Mouse (Mus musculus): Measurements from ENCODE around the gene Cradd. TPM values are rescaled to one million over a fixed set of nuclear protein-coding genes. Genes with fewer than 3 reads are reported as not detected.
A peak's percentile ranks its signal among the peaks of the same experiment; 100 is the strongest.

Cradd gene
- polyA plus RNA-seq, 1 experiment from 2014 or later = 11.7 TPM

DNA sequence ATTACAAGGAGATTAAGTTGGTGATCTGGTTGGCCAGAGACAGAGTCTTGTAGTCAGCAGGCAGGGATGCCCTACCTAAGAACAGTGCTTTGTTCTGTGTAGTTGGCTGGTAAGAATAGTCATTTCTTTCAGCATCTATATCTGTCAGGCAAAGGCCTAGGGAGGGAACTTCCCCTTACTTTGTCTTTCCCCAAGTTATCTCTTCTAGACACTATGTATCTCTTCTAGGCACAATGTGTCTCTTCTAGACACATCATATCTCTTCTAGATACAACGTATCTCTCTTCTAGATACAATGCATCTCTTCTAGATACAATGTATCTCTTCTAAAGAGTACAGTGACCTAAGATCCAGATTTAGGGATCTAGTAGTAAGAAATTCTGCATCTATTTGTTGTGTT is 169.3 kb downstream of the Cradd start:
- ATAC-seq (ENCODE audit: low FRiP score) = no peak
- no peak overlapping the region for H3K27ac ChIP-seq
- H3K27me3 ChIP-seq = no peaks in the 10 kb centered on the region
- WGBS = 87% methylated on average over 1 of the region's 1 CpGs
- H3K4me3 ChIP-seq = no peak overlapping the region
- H3K9me3 ChIP-seq = no peaks in the 10 kb centered on the region
- H3K4me1 ChIP-seq (replicated peaks) = no peaks in the 10 kb centered on the region
- no peaks in the 10 kb centered on the region for H3K36me3 ChIP-seq
- H3K4me2 ChIP-seq = no peak overlapping the region
- no peak overlapping the region for H3K9ac ChIP-seq

- Histone ChIP-seq H3K36me3 (no peaks in the 10 kb centered on the region), H3K9me3 (no peaks in the 10 kb centered on the region), H3K9ac (no peak overlapping the region), H3K4me2 (no peak overlapping the region), H3K4me1 (replicated peaks) (no peaks in the 10 kb centered on the region), H3K4me3 (no peak overlapping the region), H3K27me3 (no peaks in the 10 kb centered on the region), H3K27ac (no peak overlapping the region)
- ATAC-seq (ENCODE audit: low FRiP score) = no peak
- WGBS = 82% methylated on average over 7 of the region's 7 CpGs
These were observed 170.7 kb downstream of the Cradd start for GRCm38 (mm10) chr10:95153224-95153623.

DNA sequence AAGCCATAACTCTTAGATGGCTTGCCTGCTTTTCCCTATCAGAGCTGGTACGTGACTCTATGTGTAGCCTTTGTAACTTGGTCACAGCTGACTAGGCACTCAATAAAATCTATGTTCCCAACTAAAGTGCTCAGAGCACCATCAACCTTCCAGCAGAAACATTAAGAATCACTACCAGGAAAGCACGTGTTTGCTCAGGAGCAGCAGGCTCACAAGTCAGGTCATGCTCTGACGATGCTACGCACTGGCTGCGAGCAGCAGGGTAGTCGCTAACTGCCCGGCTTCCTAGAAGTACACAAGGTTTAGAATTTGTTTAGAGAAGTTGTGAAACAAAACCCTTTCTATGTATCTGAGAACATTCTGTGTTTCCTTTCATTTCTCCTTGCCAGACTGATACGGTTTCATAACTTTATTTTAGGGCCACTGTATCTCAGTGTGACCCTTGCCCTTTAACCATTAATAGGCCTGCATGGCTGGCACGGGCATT is 171.4 kb downstream of the Cradd start:
- no peak overlapping the region for H3K4me2 ChIP-seq
- no peaks in the 10 kb centered on the region for H3K4me1 ChIP-seq (replicated peaks)
- WGBS = 78% methylated on average over 9 of the region's 9 CpGs
- H3K9ac ChIP-seq = no peak overlapping the region
- H3K4me3 ChIP-seq = no peak overlapping the region
- no peak for ATAC-seq (ENCODE audit: low FRiP score)
- no peak overlapping the region for H3K27ac ChIP-seq
- H3K36me3 ChIP-seq = no peaks in the 10 kb centered on the region
- H3K27me3 ChIP-seq = no peaks in the 10 kb centered on the region
- H3K9me3 ChIP-seq = no peaks in the 10 kb centered on the region

DNA sequence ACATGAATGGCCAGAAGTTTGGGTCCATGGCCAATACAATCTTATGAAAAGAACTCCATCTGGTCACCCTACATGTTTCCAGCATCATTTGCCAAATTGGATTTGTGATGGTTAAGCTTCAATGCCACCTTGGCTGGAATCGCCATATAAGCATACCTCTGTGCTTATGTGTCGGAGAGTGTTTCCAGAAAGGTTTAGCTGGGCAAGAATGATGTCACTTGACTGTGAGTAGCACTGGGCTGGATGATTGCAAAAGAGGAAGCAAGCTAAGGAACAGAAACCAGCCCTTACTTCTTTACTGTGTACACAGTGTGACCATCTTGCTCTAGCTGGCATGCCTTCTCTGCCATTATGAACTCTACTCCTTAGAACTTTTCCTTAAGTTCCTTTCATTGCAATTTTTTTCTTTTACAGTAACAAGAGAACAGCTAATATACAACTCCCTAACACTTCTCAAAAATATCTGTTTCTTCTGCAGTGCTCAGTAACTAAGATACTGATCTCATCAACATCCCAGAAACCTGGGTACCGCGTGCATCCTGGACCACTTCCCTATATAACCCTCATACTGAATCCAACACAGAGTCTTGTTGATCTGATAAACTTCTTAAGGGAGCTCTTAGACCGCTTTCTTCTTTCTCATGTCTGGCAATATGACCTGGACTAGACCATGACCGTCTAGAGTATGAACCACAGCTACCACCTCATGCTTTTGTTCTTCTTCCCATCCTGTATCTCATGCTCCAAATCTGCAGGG is 172.7 kb downstream of the Cradd start:
- Histone ChIP-seq H3K27me3 (no peaks in the 10 kb centered on the region), H3K4me3 (no peak overlapping the region), H3K9ac (no peak overlapping the region), H3K4me2 (no peak overlapping the region), H3K4me1 (replicated peaks) (peaks cover 11% of the 10 kb centered on the region), H3K36me3 (no peaks in the 10 kb centered on the region), H3K9me3 (no peaks in the 10 kb centered on the region), H3K27ac (no peak overlapping the region)
- ATAC-seq (ENCODE audit: low FRiP score) = no peak
- 93% methylated on average over 6 of the region's 6 CpGs for WGBS

- Histone ChIP-seq H3K27ac (no peak overlapping the region), H3K4me1 (replicated peaks) (peaks cover 22% of the 10 kb centered on the region), H3K4me3 (no peak overlapping the region), H3K4me2 (no peak overlapping the region), H3K36me3 (no peaks in the 10 kb centered on the region), H3K9me3 (no peaks in the 10 kb centered on the region), H3K27me3 (no peaks in the 10 kb centered on the region), H3K9ac (no peak overlapping the region)
- no peak for ATAC-seq (ENCODE audit: low FRiP score)
- WGBS = 56% methylated on average over 1 of the region's 1 CpGs
These were observed 174.3 kb downstream of the Cradd start for GRCm38 (mm10) chr10:95149666-95150065.

DNA sequence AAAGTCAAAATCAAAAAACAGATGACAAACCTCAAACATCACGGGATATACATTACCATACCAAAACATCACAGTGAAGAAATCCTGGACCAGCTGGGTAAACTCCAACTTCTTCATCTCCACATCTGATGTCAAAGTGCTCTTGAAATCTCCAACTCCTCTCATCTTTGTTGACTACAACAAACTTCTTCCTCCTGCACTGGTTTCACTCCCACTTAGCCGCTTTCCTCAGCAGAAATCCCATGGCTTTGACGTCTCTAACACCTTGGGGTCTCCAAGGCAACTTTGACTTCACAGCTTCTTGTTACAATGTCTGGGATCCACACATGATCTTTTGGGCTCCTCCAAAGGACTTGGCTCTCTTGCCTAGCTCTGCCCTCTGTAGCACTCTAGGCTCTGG is 175.3 kb downstream of the Cradd start:
- 91% methylated on average over 3 of the region's 3 CpGs for WGBS
- Histone ChIP-seq H3K9me3 (no peaks in the 10 kb centered on the region), H3K4me2 (no peak overlapping the region)

GRCm38 (mm10) chr10:95147136-95147901 is 176.6 kb downstream of the Cradd start:
- no peak for ATAC-seq (ENCODE audit: low FRiP score)
- Histone ChIP-seq H3K27ac (no peak overlapping the region), H3K27me3 (no peaks in the 10 kb centered on the region), H3K4me3 (no peak overlapping the region), H3K9me3 (no peaks in the 10 kb centered on the region), H3K4me1 (replicated peaks) (peaks cover 46% of the 10 kb centered on the region), H3K4me2 (no peak overlapping the region), H3K36me3 (no peaks in the 10 kb centered on the region), H3K9ac (no peak overlapping the region; the same call in 1 of the 2 replicates)
- WGBS = 87% methylated on average over 6 of the region's 6 CpGs

More for the DNA sequence above, 175.3 kb downstream of the Cradd start:
- Histone ChIP-seq H3K27ac (no peak overlapping the region), H3K4me3 (no peak overlapping the region), H3K9ac (no peak overlapping the region), H3K4me1 (replicated peaks) (peaks cover 33% of the 10 kb centered on the region), H3K36me3 (no peaks in the 10 kb centered on the region), H3K27me3 (no peaks in the 10 kb centered on the region)
- ATAC-seq (ENCODE audit: low FRiP score) = no peak

- ATAC-seq (ENCODE audit: low FRiP score) = no peak
- Histone ChIP-seq H3K36me3 (no peaks in the 10 kb centered on the region), H3K4me2 (no peak overlapping the region), H3K27ac (no peak overlapping the region), H3K9me3 (no peaks in the 10 kb centered on the region), H3K27me3 (no peaks in the 10 kb centered on the region), H3K4me1 (replicated peaks) (peaks cover 46% of the 10 kb centered on the region), H3K9ac (no peak overlapping the region), H3K4me3 (no peak overlapping the region)
- WGBS = 69% methylated on average over 5 of the region's 5 CpGs
These were observed 177.4 kb downstream of the Cradd start for GRCm38 (mm10) chr10:95146491-95146890.

DNA sequence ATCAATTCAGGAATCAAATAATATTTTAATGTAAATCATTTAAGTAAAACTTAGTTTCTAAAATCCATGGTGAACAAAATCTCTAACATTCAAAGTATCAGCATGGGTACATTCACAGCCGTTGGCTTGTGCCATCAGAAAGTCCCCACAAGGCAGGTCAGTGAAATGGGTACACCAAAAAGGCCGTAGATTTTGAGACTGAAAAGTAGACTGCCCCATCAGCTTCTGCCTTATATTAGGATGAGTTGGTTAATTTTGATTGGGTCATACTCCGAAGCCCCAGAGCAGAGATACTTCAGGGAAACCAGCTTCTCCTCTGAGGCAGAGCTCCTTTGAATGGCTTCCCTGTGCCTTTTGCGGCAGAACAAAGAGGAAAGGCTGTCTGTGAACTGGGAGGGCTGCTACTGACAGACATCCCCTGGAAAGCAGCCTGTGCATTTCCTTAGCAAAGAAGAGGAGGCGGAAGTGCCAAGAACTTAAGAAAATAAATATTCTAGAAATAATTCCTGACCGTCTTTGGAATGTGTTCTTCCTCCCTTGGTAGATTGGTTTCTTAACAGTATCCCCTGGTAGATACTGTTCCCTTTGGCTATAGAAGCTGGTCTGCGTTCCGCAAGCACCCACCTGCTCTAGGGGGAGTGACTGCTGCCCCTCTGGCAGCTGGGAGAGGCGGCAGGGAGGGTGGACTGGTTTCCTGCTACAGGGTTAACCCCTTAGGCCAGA is 178.6 kb downstream of the Cradd start:
- Histone ChIP-seq H3K36me3 (no peaks in the 10 kb centered on the region), H3K4me2 (peak overlapping the region; percentile 19; the same call in 1 of the 2 replicates), H3K9ac (peak overlapping the region; percentile 43; the same call in 1 of the 2 replicates), H3K27me3 (no peaks in the 10 kb centered on the region), H3K4me3 (no peak overlapping the region), H3K9me3 (no peaks in the 10 kb centered on the region), H3K27ac (peak overlapping the region; percentile 80), H3K4me1 (replicated peaks) (peaks cover 46% of the 10 kb centered on the region)
- no peak for ATAC-seq (ENCODE audit: low FRiP score)
- 27% methylated on average over 9 of the region's 9 CpGs for WGBS

DNA sequence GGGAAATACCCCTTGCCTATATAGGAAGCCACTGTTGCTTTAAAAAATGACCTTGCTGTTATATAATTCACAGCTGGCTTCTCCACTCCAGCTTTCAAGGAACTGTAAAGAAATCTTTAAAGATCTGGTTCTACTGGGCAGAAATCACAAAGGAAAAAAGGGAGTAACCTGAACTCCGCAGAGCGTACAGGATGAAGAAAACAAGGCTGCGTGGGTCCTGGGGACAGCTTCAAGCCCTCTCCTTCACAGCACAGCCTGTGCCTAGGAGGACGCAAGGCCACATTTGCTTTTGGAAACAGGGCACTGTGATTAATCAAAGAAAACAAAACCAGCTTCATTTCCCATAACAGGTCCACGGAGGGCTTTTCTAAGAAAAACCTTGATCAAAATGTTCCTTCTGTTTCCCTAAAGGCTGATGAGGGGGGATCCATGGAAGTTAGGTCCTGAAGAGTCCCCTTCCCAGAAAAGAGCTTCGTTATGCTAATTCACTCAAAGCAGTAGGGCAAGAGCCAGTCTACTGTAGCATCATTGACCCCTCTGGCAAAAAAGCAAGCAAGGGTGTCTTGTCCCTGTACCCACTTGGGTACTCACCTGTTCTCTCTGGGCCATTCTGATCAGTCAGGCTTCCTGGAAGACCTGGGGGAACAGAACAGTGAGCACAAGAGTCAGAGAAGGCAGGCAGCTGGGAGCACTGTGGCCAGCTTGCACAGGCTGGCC is 179.4 kb downstream of the Cradd start:
- no peak for ATAC-seq (ENCODE audit: low FRiP score)
- Histone ChIP-seq H3K4me2 (no peak overlapping the region), H3K9ac (no peak overlapping the region), H3K4me3 (no peak overlapping the region), H3K27me3 (no peaks in the 10 kb centered on the region), H3K36me3 (no peaks in the 10 kb centered on the region), H3K9me3 (no peaks in the 10 kb centered on the region), H3K27ac (peak overlapping the region; percentile 80), H3K4me1 (replicated peaks) (peaks cover 50% of the 10 kb centered on the region)
- 48% methylated on average over 6 of the region's 6 CpGs for WGBS

DNA sequence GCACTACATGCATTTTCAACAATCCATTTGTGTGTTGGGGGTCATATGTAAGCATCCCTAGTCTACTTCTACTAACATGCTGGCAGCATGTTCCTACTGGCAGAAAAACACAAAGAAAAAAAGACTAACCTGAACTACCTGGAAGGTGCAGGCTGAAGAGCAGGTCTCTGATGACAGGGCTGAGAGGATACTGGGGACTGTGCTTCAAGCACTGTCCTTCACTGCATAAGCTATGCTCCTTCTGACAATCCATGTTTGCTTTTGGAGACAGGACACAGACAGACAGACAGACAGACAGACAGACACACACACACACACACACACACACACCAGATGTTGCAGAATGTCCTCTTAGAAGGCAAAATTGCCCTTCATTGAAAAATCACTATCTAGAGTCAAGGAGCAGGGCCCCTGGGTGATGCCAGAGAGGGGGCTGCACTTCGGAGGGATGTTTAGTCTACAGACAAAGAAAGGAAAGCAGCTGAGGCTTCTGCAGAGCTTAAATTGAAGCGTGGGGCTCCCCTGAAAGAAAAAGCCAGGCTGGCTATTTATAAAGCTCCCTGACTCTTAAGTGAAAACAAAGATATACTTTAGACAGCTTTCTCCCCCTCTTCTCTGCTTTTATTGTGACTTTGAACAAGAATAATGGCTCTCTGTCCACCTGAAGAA is 180.4 kb downstream of the Cradd start:
- WGBS = 3% methylated on average over 2 of the region's 2 CpGs
- H3K27ac ChIP-seq = peak overlapping the region; percentile 80

More for the DNA sequence above, 180.4 kb downstream of the Cradd start:
- peaks cover 55% of the 10 kb centered on the region for H3K4me1 ChIP-seq (replicated peaks)
- H3K9ac ChIP-seq = peak overlapping the region; percentile 31; the same call in 1 of the 2 replicates
- H3K4me2 ChIP-seq = peak overlapping the region; percentile 20; the same call in 1 of the 2 replicates
- H3K27me3 ChIP-seq = no peaks in the 10 kb centered on the region
- no peaks in the 10 kb centered on the region for H3K9me3 ChIP-seq
- H3K4me3 ChIP-seq = no peak overlapping the region
- no peaks in the 10 kb centered on the region for H3K36me3 ChIP-seq
- no peak for ATAC-seq (ENCODE audit: low FRiP score)
